Mouse (Mus musculus) C2C12 (cell line): Measurements from ENCODE around the gene Phlpp1.

Experiments
- CEBPB ChIP-seq: IDR thresholded peaks from one replicate; pipeline ENCODE4 v1.6.1; 2011; ENCODE audit warnings: low read depth, mild to moderate bottlenecking, control low read depth, moderate library complexity
- CTCF ChIP-seq: IDR thresholded peaks from one replicate; pipeline ENCODE4 v1.5.1; 2011; ENCODE audit not compliant: control insufficient read depth, insufficient read depth, insufficient read length
- MAX ChIP-seq: IDR thresholded peaks from one replicate; pipeline ENCODE4 v1.6.1; 2011; ENCODE audit warnings: mild to moderate bottlenecking, control low read depth
- MYOG ChIP-seq: IDR thresholded peaks from one replicate; pipeline ENCODE4 v1.6.1; 2011; ENCODE audit not compliant: control insufficient read depth, insufficient read length; ENCODE audit errors: extremely low read depth
- USF1 ChIP-seq: IDR thresholded peaks from one replicate; pipeline ENCODE4 v1.6.1; 2011; ENCODE audit warnings: low read depth, mild to moderate bottlenecking, control low read depth, moderate library complexity

DNA sequence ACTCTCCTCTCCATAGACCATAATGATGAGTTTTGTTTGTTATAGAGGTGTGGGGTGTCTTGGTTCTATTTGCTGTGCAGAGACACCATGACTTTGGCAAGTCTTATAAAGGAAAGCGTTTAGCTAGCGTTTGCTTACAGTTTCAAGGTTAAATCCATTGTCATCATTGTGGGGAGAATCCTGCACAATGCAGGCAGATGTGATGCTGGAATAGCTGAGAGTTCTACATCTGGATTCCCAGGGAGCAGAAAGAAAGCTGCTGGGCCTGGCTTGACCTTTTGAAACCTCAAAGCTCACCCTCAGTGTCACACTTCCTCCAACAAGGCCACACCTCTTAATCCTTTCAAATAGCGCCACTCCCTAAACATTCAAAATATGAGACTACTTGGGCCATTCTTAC, 7.4 kb upstream of the Phlpp1 start:
- TF ChIP-seq CTCF (no peak), MYOG (no peak), MAX (no peak), CEBPB (no peak), USF1 (no peak)
